13 mouse cellular contexts compared by ENCODE assay signal in genomic region chr3:68506769-68507318, GRCm38 (mm10).
A peak's percentile ranks its signal among the peaks of the same experiment; 100 is the strongest.
DNase-seq lines count a peak whose midpoint lies in the region; ATAC-seq and TF ChIP-seq lines count a peak whose summit lies in the region.
"Had no signal": no experiment of that assay in that cellular context is flagged by ENCODE, and none has a peak within 500 bp of the region (broad histone marks: within the 10 kb centered on the region; RNA-seq: fewer than 3 reads in every experiment).

No protein-coding gene starts in this region.

- H3K9me3 ChIP-seq in lung, embryonic 16.5 days (ENCODE audit: control insufficient read depth, low read length) = no peaks in the 10 kb centered on the region
- H3K9me3 ChIP-seq in heart, postnatal 0 days (replicated peaks; ENCODE audit: control insufficient read depth, low read length) = no peaks in the 10 kb centered on the region
- H3K9me3 ChIP-seq in stomach, postnatal 0 days (ENCODE audit: control insufficient read depth, low read length) = no peaks in the 10 kb centered on the region
- H3K9me3 ChIP-seq: forebrain, embryonic 12.5 days; liver, embryonic 13.5 days; midbrain, embryonic 13.5 days; neural tube, embryonic 12.5 days had no signal

- H3K9ac ChIP-seq in lung, embryonic 16.5 days (ENCODE audit: low read length) = no peak overlapping the region
- H3K9ac ChIP-seq in heart, postnatal 0 days (replicated peaks; ENCODE audit: low read depth, low read length) = no peak overlapping the region
- H3K9ac ChIP-seq in stomach, postnatal 0 days (ENCODE audit: low read length) = no peak overlapping the region
- H3K9ac ChIP-seq: forebrain, embryonic 12.5 days; liver, embryonic 13.5 days; midbrain, embryonic 13.5 days; neural tube, embryonic 12.5 days had no signal

- no peak overlapping the region for H3K4me3 ChIP-seq in lung, embryonic 16.5 days (ENCODE audit: low read length)
- H3K4me3 ChIP-seq in heart, postnatal 0 days (ENCODE audit: low read depth, low read length) = no peak overlapping the region
- H3K4me3 ChIP-seq in stomach, postnatal 0 days (ENCODE audit: low read depth, low read length) = no peak overlapping the region
- H3K4me3 ChIP-seq: forebrain, embryonic 12.5 days; liver, embryonic 13.5 days; midbrain, embryonic 13.5 days; neural tube, embryonic 12.5 days had no signal

- H3K27me3 ChIP-seq in lung, embryonic 16.5 days (ENCODE audit: control insufficient read depth, insufficient read depth, low read depth, low read length) = no peaks in the 10 kb centered on the region
- no peaks in the 10 kb centered on the region for H3K27me3 ChIP-seq in heart, postnatal 0 days (ENCODE audit: control insufficient read depth, insufficient read depth, low read length)
- no peaks in the 10 kb centered on the region for H3K27me3 ChIP-seq in stomach, postnatal 0 days (ENCODE audit: control insufficient read depth, insufficient read depth, low read length)
- H3K27me3 ChIP-seq: forebrain, embryonic 12.5 days; liver, embryonic 13.5 days; midbrain, embryonic 13.5 days; neural tube, embryonic 12.5 days had no signal

- no peak for TF ChIP-seq CTCF in heart, postnatal 0 days (IDR thresholded peaks at IDR 0.05; ENCODE audit: low read depth)
- no peak for TF ChIP-seq CTCF in stomach, postnatal 0 days (IDR thresholded peaks at IDR 0.05; ENCODE audit: low read depth)

- H3K36me3 ChIP-seq in lung, embryonic 16.5 days (ENCODE audit: control insufficient read depth, insufficient read depth, low read length) = no peaks in the 10 kb centered on the region
- H3K36me3 ChIP-seq in heart, postnatal 0 days (replicated peaks; ENCODE audit: control insufficient read depth, insufficient read depth, low read length) = no peaks in the 10 kb centered on the region
- no peaks in the 10 kb centered on the region for H3K36me3 ChIP-seq in stomach, postnatal 0 days (ENCODE audit: control insufficient read depth, insufficient read depth, low read length)
- H3K36me3 ChIP-seq: forebrain, embryonic 12.5 days; liver, embryonic 13.5 days; midbrain, embryonic 13.5 days; neural tube, embryonic 12.5 days had no signal

- H3K27ac ChIP-seq in lung, embryonic 16.5 days (ENCODE audit: low read length) = peak overlapping the region; percentile 4
- H3K27ac ChIP-seq in heart, postnatal 0 days (ENCODE audit: low read depth) = peak overlapping the region; percentile 28; the same call in 1 of the 2 replicates
- H3K27ac ChIP-seq in stomach, postnatal 0 days (replicated peaks) = no peak overlapping the region
- H3K27ac ChIP-seq: forebrain, embryonic 12.5 days; midbrain, embryonic 13.5 days; neural tube, embryonic 12.5 days had no signal

- ATAC-seq in lung, embryonic 16.5 days (ENCODE audit: low read depth) = peak; percentile 47; the same call in 1 of the 2 replicates
- peak; percentile 18; the same call in 1 of the 2 replicates for ATAC-seq in heart, postnatal 0 days (ENCODE audit: insufficient read depth, low read depth)
- ATAC-seq in stomach, postnatal 0 days (ENCODE audit: low FRiP score, low TSS enrichment) = no peak
- ATAC-seq: midbrain, embryonic 13.5 days had no signal

- H3K4me2 ChIP-seq in lung, embryonic 16.5 days (ENCODE audit: low read depth, low read length) = no peak overlapping the region; the same call in 1 of the 2 replicates
- no peak overlapping the region for H3K4me2 ChIP-seq in heart, postnatal 0 days (ENCODE audit: low read depth, low read length)
- H3K4me2 ChIP-seq in stomach, postnatal 0 days (replicated peaks; ENCODE audit: low read depth) = no peak overlapping the region
- H3K4me2 ChIP-seq: forebrain, embryonic 12.5 days; liver, embryonic 13.5 days; midbrain, embryonic 13.5 days; neural tube, embryonic 12.5 days had no signal

- H3K4me1 ChIP-seq in lung, embryonic 16.5 days (replicated peaks; ENCODE audit: control insufficient read depth, insufficient read depth, low read length) = peaks cover 21% of the 10 kb centered on the region
- H3K4me1 ChIP-seq in heart, postnatal 0 days (ENCODE audit: control insufficient read depth, insufficient read depth) = peaks cover 36% of the 10 kb centered on the region
- peaks cover 10% of the 10 kb centered on the region; the same call in 1 of the 2 replicates for H3K4me1 ChIP-seq in stomach, postnatal 0 days (replicated peaks; ENCODE audit: control insufficient read depth, insufficient read depth)
- H3K4me1 ChIP-seq: forebrain, embryonic 12.5 days had no signal

- no peak for TF ChIP-seq EP300 in heart, postnatal 0 days (IDR thresholded peaks at IDR 0.05; ENCODE audit: low read depth)
- TF ChIP-seq EP300 in stomach, postnatal 0 days (optimal IDR thresholded peaks at IDR 0.05) = no peak

- DNase-seq in adrenal gland, postnatal 14 days = peak; percentile 17
- no peak for DNase-seq in adrenal gland, adult 8-10 months
- DNase-seq in lung, postnatal 25 days (ENCODE audit: low spot score) = no peak
- DNase-seq in heart, postnatal 0 days (ENCODE audit: low spot score) = peak; percentile 59
- peak; percentile 23 for DNase-seq in stomach, postnatal 0 days (ENCODE audit: low spot score)
- no peak for DNase-seq in cerebellum, postnatal 10 days
- DNase-seq in thymus, postnatal 25 days = no peak
- DNase-seq: cerebellum, adult 11-12 months; liver, embryonic 13.5 days had no signal

- 32% methylated on average over 7 of the region's 7 CpGs for WGBS in lung, embryonic 16.5 days
- WGBS in heart, postnatal 0 days = 39% methylated on average over 7 of the region's 7 CpGs
- 35% methylated on average over 7 of the region's 7 CpGs for WGBS in stomach, postnatal 0 days

Comparison
In these comparisons a context has a peak if more than half of its experiments do, and no peak if none do; other contexts are left out.
1. DNase-seq: peak in adrenal gland, postnatal 14 days (single experiment), heart, postnatal 0 days (single experiment) and stomach, postnatal 0 days (single experiment); none in adrenal gland, adult 8-10 months (single experiment), lung, postnatal 25 days (single experiment), cerebellum, postnatal 10 days (0 of 2) and thymus, postnatal 25 days (single experiment).